Mouse (Mus musculus) forebrain, postnatal 0 days (tissue): ENCODE results near the gene Ccdc126. TPM values are rescaled to one million over a fixed set of nuclear protein-coding genes. Genes with fewer than 3 reads are reported as not detected.
A peak's percentile ranks its signal among the peaks of the same experiment; 100 is the strongest.
"Not testable (repeated sequence)": the region's sequence is repeated elsewhere in the genome, so short reads cannot be mapped to it uniquely, and the experiment has no call there.

ENCODE experiments used
- ATAC-seq: fragments of 200-750 bp; cut with Nextera tagmentation; 2 replicates; pipeline ENCODE4 v1.8.0; 2017; ENCODE audit warnings: mild to moderate bottlenecking, moderate library complexity
- DNase-seq: peaks from one replicate; pipeline ENCODE4 v3.0.0-alpha.2; 2015
- H3K27ac ChIP-seq: fragments of 300-500 bp; sonication (generic); 2 replicates; pipeline ENCODE4 v1.5.1; 2014; ENCODE audit warnings: low read depth, mild to moderate bottlenecking, antibody characterized with exemption, low read length, moderate library complexity, mixed read lengths
- H3K27me3 ChIP-seq: fragments of 300-500 bp; sonication (generic); 2 replicates; pipeline ENCODE4 v1.6.1; 2014; ENCODE audit warnings: mild to moderate bottlenecking, low read length, mixed read lengths; ENCODE audit not compliant: insufficient read depth
- H3K36me3 ChIP-seq: fragments of 300-500 bp; sonication (generic); 2 replicates; pipeline ENCODE4 v1.6.1; 2014; ENCODE audit warnings: mild to moderate bottlenecking, moderate library complexity; ENCODE audit not compliant: insufficient read depth
- H3K4me1 ChIP-seq: fragments of 300-500 bp; sonication (generic); 2 replicates; pipeline ENCODE4 v1.6.1; 2014; ENCODE audit warnings: antibody characterized with exemption; ENCODE audit not compliant: insufficient read depth
- H3K4me2 ChIP-seq: fragments of 300-500 bp; sonication (generic); 2 replicates; pipeline ENCODE4 v1.6.1; 2014; ENCODE audit warnings: low read depth, mild to moderate bottlenecking, moderate library complexity
- H3K4me3 ChIP-seq: fragments of 300-500 bp; sonication (generic); 2 replicates; pipeline ENCODE4 v1.5.1; 2014; ENCODE audit warnings: low read depth, low read length, mixed read lengths
- H3K9ac ChIP-seq: fragments of 300-500 bp; sonication (generic); 2 replicates; pipeline ENCODE4 v1.6.1; 2014; ENCODE audit warnings: mild to moderate bottlenecking
- H3K9me3 ChIP-seq: fragments of 300-500 bp; sonication (generic); 2 replicates; pipeline ENCODE4 v1.6.1; 2016; ENCODE audit warnings: low read length
- CTCF ChIP-seq: sonication (generic); IDR thresholded peaks from 2 replicates; pipeline ENCODE4 v1.5.1; 2016; ENCODE audit warnings: antibody characterized with exemption, control low read depth, low read depth
- WGBS: fragments of 180-500 bp; shearing (Covaris S2); extraction: QIAGEN DNeasy Blood & Tissue Kit; methylation state at CpG from one replicate; pipeline ENCODE4 v1.1.7; 2014; 5-methylcytosine and 5-hydroxymethylcytosine counted together
- polyA plus RNA-seq: library from polyadenylated mRNA; unstranded; fragments of >200 nt; fragmentation: Nextera tagmentation; extraction: Ambion mirVana; gene quantifications from 2 replicates; pipeline ENCODE4 v1.2.1, GENCODE M21; 2015
- total RNA-seq: library from RNA; depleted of rRNA; stranded (reverse); fragments of >200 nt; gene quantifications from 2 replicates; pipeline ENCODE4 v1.2.3, GENCODE M21; 2014

Gene Ccdc126
- total and polyA plus RNA-seq, 2 experiments from 2014 or later: 6.7 to 8.4 TPM

DNA sequence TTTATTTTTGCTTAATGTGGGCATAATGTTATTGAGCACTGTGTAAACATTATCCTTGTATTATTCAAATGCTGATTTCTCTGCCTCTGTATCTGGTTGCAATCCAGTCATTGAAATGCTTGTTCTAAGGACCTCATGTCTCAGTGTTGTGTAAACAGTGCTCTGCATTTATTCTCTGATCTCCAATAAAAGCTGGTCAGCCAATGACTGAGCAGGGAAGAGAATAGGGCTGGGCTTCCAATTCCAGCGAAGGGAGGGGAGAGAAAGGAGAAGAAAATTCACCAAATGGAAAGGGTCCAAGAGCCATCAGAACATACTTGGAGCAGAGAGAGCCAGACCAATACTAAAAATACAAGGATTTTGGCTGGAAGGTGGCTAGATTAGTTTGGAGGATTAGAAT, 38.1 kb upstream of the Ccdc126 start:
- TF ChIP-seq CTCF: no peak
- no peak for DNase-seq
- no peak for ATAC-seq
- H3K9me3 ChIP-seq: no peaks in the 10 kb centered on the region
- no peak overlapping the region for H3K4me3 ChIP-seq
- H3K36me3 ChIP-seq: no peaks in the 10 kb centered on the region
- H3K4me1 ChIP-seq: no peaks in the 10 kb centered on the region
- no peak overlapping the region for H3K9ac ChIP-seq
- no peaks in the 10 kb centered on the region for H3K27me3 ChIP-seq
- H3K4me2 ChIP-seq: no peak overlapping the region
- H3K27ac ChIP-seq: no peak overlapping the region
- 9% methylated on average over 1 of the region's 1 CpGs for WGBS

DNA sequence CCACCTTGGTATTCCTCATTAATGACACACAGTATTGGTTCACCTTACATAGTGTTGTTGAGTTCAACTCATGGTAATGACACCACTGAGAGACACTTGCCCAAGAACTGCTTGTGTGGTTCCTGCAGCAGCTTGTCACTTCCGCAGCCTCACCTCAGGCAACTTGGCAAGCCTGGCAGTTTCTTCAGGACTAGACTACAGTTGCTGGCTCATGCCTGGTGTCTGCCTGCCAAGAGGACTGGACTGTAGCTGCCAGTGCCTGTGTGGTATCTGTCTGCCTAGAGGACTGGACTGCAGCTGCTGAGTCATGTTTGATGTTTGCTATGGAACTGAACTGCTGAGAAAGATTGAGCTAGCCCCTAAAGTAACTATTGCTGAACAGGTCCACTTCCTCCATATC, 37.0 kb upstream of the Ccdc126 start:
- ATAC-seq: peak; percentile 38; the same call in 1 of the 2 replicates
- Histone ChIP-seq H3K27me3 (no peaks in the 10 kb centered on the region), H3K9me3 (no peaks in the 10 kb centered on the region), H3K27ac (no peak overlapping the region), H3K36me3 (no peaks in the 10 kb centered on the region), H3K4me3 (no peak overlapping the region), H3K4me2 (no peak overlapping the region), H3K9ac (no peak overlapping the region), H3K4me1 (no peaks in the 10 kb centered on the region)
- WGBS: 48% methylated on average over 1 of the region's 1 CpGs
- peak; percentile 35 for DNase-seq
- TF ChIP-seq CTCF: no peak

DNA sequence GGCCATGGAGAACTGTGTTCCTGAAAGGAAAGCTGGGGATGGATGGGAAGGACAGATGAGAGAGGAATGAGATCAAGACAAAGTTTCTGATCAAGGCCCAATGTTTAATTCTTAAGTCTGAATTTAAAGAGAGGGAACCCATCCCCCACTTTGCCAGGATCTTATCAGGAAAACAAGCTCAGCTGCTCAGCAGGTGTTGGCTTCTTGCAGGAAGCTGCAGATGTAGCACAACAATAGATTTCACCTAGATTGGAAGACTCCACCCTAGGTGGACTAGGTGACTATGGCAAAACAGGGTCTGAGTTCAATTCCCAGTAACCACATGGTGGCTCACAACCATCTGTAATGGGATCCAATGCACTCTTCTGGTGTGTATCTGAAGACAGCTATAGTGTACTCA, 20.8 kb upstream of the Ccdc126 start:
- no peak for DNase-seq
- no peak for ATAC-seq
- H3K27ac ChIP-seq: no peak overlapping the region
- H3K9ac ChIP-seq: no peak overlapping the region
- no peaks in the 10 kb centered on the region for H3K36me3 ChIP-seq
- no peak for TF ChIP-seq CTCF
- H3K27me3 ChIP-seq: no peaks in the 10 kb centered on the region
- H3K4me3 ChIP-seq: no peak overlapping the region
- no peaks in the 10 kb centered on the region for H3K9me3 ChIP-seq
- no peaks in the 10 kb centered on the region for H3K4me1 ChIP-seq
- H3K4me2 ChIP-seq: no peak overlapping the region

DNA sequence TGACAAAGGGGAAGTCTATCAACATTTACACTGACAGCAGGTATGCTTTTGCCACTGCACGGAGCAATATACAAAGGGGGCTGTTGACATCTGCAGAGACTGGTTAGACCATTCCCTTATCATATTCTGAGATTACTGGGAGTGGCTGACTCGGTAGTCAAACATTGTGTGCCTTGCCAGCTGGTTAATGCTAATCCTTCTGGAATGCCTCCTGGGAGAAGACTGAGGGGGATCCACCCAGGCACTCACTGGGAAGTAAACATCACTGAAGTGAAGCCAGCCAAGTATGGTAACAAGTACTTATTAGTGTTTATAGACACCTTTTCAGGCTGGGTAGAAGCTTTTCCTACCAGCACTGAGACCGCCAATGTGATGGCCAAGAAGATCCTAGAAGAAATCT, 4.3 kb upstream of the Ccdc126 start:
- WGBS: 62% methylated on average over 3 of the region's 3 CpGs
- not testable (repeated sequence) for DNase-seq, H3K4me2 ChIP-seq, H3K27me3 ChIP-seq, H3K4me3 ChIP-seq, ATAC-seq, H3K27ac ChIP-seq, H3K4me1 ChIP-seq, H3K36me3 ChIP-seq, H3K9ac ChIP-seq, H3K9me3 ChIP-seq

DNA sequence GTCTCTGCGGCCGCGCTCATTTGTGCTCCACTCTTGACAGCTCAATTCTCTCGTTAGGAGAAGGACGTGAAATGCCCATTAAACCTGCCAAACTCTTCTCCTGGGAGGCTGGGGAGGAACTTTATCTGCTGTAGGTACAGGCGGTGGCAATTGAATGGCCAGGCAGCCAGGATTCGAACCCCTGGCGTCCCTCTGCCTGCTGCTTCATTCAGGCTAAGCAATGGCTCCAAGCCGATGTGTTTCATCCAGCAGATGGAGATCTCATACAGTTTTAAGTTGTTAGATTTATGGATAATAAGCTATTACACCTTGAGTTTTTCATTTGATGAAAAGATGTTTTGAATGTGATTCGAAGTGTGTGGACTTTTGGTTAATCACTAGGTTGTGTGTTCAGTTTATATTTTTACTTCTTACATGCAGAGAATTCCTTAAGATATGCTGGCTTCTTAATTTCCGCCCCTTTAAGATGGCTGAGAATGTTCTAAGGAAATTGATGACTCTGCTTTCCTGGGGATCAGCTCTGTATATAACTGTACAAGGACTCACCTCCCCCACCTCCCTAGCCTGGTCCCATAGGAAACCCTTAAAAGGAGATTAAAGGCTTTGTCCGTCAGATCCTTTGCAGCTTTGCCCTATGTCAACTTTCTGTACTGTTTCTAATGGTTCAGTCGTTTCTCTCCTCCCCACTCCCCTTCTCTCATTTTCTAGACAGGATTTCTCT, 681 bp downstream of the Ccdc126 start:
- ATAC-seq (peak; percentile 38), DNase-seq (peak; percentile 77)
- H3K27ac ChIP-seq: peak overlapping the region; percentile 79
- H3K27me3 ChIP-seq: no peaks in the 10 kb centered on the region
- peak overlapping the region; percentile 87 for H3K9ac ChIP-seq
- peak; percentile 57 for TF ChIP-seq CTCF
- peak overlapping the region; percentile 55 for H3K4me3 ChIP-seq
- H3K36me3 ChIP-seq: no peaks in the 10 kb centered on the region
- H3K9me3 ChIP-seq: no peaks in the 10 kb centered on the region
- 14% methylated on average over 13 of the region's 13 CpGs for WGBS
- no peaks in the 10 kb centered on the region for H3K4me1 ChIP-seq
- H3K4me2 ChIP-seq: peak overlapping the region; percentile 59

DNA sequence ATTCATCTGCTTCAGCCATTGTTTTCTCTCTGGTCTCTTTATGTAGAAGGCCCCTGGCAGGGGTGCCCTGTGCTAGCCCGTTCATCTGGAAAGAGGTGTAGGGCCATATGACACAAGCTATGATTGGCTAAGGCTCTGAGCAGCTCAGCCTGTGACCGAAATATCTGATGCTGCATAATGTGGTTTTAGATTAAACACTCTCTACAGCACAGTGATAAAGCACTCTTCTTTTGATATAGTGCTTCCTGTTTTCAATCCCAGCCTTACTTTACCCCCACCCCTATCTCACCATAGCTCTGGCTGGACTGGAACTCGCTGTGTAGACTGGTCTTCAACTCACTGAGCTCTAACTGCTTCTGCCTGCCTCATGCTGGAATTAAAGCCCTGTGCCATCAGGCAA, 2.3 kb downstream of the Ccdc126 start:
- no peak overlapping the region for H3K4me3 ChIP-seq
- H3K4me2 ChIP-seq: no peak overlapping the region
- TF ChIP-seq CTCF: no peak
- no peaks in the 10 kb centered on the region for H3K36me3 ChIP-seq
- DNase-seq (no peak), ATAC-seq (no peak)
- WGBS: 81% methylated on average over 3 of the region's 3 CpGs
- no peaks in the 10 kb centered on the region for H3K27me3 ChIP-seq
- H3K4me1 ChIP-seq: no peaks in the 10 kb centered on the region
- no peak overlapping the region for H3K9ac ChIP-seq
- no peak overlapping the region for H3K27ac ChIP-seq
- H3K9me3 ChIP-seq: no peaks in the 10 kb centered on the region

DNA sequence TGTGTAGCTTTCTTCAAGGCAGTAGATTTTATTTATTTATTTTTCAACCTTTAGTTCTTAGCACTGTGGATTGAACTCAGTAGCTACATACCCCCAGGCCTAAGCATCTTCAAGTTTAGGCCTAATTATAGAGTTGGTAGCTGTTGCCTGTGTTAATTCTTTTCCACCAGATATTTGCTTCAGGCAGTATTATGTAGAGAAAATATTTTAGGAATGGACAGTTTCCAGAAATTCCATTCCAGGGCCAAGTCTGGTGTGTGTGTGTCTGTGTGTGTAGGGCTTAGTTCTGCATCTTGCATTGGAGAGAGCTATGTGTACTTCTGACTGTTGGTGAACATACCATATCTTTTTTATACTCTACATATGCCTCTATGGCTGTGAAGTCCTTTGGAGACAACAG, 3.0 kb downstream of the Ccdc126 start:
- Histone ChIP-seq H3K9ac (no peak overlapping the region), H3K27ac (no peak overlapping the region), H3K9me3 (no peaks in the 10 kb centered on the region), H3K4me1 (no peaks in the 10 kb centered on the region), H3K4me2 (no peak overlapping the region), H3K27me3 (no peaks in the 10 kb centered on the region), H3K4me3 (no peak overlapping the region), H3K36me3 (no peaks in the 10 kb centered on the region)
- no peak for TF ChIP-seq CTCF
- DNase-seq (no peak), ATAC-seq (no peak)

DNA sequence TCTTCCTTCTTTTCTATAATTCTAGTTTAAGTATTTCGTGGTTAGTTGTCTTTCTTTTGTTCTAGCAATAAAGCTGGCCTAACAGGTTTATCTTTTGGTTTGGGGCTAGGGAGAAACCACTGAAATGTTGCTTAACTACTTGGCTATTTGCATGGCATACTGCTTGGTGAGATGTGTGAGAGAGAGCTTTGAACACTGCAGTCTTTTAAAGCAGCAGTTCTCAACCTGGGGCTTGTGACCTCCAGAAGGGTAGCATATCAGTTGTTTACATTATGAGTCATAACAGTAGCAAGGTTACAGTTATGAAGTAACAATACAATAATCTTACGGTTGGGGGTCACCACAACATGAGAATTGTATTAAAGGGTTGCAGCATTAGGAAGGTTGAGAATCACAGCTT, 3.9 kb downstream of the Ccdc126 start:
- H3K4me2 ChIP-seq: no peak overlapping the region
- 70% methylated on average over 2 of the region's 2 CpGs for WGBS

More for the DNA sequence above, 3.9 kb downstream of the Ccdc126 start:
- Histone ChIP-seq H3K9me3 (no peaks in the 10 kb centered on the region), H3K27me3 (no peaks in the 10 kb centered on the region), H3K9ac (no peak overlapping the region), H3K4me1 (no peaks in the 10 kb centered on the region), H3K27ac (no peak overlapping the region), H3K4me3 (no peak overlapping the region), H3K36me3 (no peaks in the 10 kb centered on the region)
- ATAC-seq (no peak), DNase-seq (no peak)
- no peak for TF ChIP-seq CTCF
